Mouse (Mus musculus) liver, embryonic 14.5 days (tissue): ENCODE results near the gene Adamts20.

Experiments
- CTCF ChIP-seq: IDR thresholded peaks from 2 replicates; pipeline ENCODE4 v1.5.1; 2016; ENCODE audit warnings: antibody characterized with exemption, low read depth, control low read depth
- EP300 ChIP-seq: IDR thresholded peaks from 2 replicates; pipeline ENCODE4 v1.6.1; 2016; ENCODE audit warnings: antibody characterized with exemption, low read depth

DNA sequence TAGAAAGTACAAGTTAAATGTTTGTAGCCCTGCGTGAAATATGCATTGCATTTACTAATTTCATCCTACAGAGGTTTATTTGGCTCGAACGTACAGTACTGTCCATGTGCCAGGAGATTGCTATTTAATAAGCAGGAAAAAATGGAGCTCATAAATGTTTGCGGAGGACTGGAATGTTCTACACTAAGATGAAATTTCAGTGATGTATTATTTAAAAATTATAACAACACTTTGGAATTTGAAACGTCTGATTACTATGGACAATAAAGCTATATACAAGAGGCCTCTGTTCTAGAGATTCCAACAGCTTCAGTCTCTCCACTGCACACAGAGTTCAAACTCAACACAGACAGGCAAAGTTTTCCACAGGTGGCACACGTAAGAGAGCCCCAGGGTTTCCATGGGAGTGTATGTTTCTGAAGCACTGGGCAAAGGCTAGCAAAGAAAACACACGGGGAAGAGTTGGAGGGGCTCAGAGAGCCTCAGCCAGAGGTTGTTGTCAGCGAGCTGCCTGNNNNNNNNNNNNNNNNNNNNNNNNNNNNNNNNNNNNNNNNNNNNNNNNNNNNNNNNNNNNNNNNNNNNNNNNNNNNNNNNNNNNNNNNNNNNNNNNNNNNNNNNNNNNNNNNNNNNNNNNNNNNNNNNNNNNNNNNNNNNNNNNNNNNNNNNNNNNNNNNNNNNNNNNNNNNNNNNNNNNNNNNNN lies 20.6 kb downstream of the Adamts20 start:
- TF ChIP-seq CTCF (no peak), EP300 (no peak)
